Mouse (Mus musculus): ENCODE results near the gene Jph3. TPM values are rescaled to one million over a fixed set of nuclear protein-coding genes. Genes with fewer than 3 reads are reported as not detected.

Gene Jph3
- polyA plus RNA-seq, 1 experiment from 2014 or later: 0.31 TPM

GRCm38 (mm10) chr8:121730170-121730569 lies 747 bp downstream of the Jph3 start:
- Histone ChIP-seq H3K36me3 (no peaks in the 10 kb centered on the region), H3K4me1 (replicated peaks) (peaks cover 17% of the 10 kb centered on the region), H3K4me3 (peak overlapping the region; percentile 60), H3K9ac (no peak overlapping the region), H3K27ac (ENCODE audit: poor library complexity, severe bottlenecking) (no peak overlapping the region), H3K27me3 (replicated peaks) (peaks cover 86% of the 10 kb centered on the region), H3K4me2 (peak overlapping the region; percentile 84), H3K9me3 (replicated peaks) (peaks cover 5% of the 10 kb centered on the region)
- no peak for ATAC-seq (ENCODE audit: insufficient number of reproducible peaks, low FRiP score)
- WGBS: 8% methylated on average over 60 of the region's 60 CpGs

- no peaks in the 10 kb centered on the region for H3K36me3 ChIP-seq
- peak overlapping the region; percentile 84 for H3K4me2 ChIP-seq
- peaks cover 5% of the 10 kb centered on the region for H3K9me3 ChIP-seq (replicated peaks)
- WGBS: 2% methylated on average over 37 of the region's 37 CpGs
- H3K9ac ChIP-seq: no peak overlapping the region
- no peak overlapping the region for H3K27ac ChIP-seq (ENCODE audit: poor library complexity, severe bottlenecking)
- peak overlapping the region; percentile 60 for H3K4me3 ChIP-seq
- ATAC-seq (ENCODE audit: insufficient number of reproducible peaks, low FRiP score): no peak
- H3K4me1 ChIP-seq (replicated peaks): peaks cover 17% of the 10 kb centered on the region
- peaks cover 85% of the 10 kb centered on the region for H3K27me3 ChIP-seq (replicated peaks)
Observed at GRCm38 (mm10) chr8:121730646-121731045, 1.2 kb downstream of the Jph3 start.

- Histone ChIP-seq H3K4me3 (peak overlapping the region; percentile 60), H3K9ac (no peak overlapping the region), H3K27ac (ENCODE audit: poor library complexity, severe bottlenecking) (no peak overlapping the region), H3K4me2 (peak overlapping the region; percentile 84), H3K27me3 (replicated peaks) (peaks cover 81% of the 10 kb centered on the region), H3K36me3 (no peaks in the 10 kb centered on the region), H3K9me3 (replicated peaks) (peaks cover 5% of the 10 kb centered on the region), H3K4me1 (replicated peaks) (peaks cover 17% of the 10 kb centered on the region)
- ATAC-seq (ENCODE audit: insufficient number of reproducible peaks, low FRiP score): no peak
- 4% methylated on average over 10 of the region's 11 CpGs for WGBS
Observed at GRCm38 (mm10) chr8:121731060-121731459, 1.6 kb downstream of the Jph3 start.

- no peak overlapping the region for H3K4me2 ChIP-seq
- WGBS: 11% methylated on average over 26 of the region's 26 CpGs
Observed at GRCm38 (mm10) chr8:121731471-121732333, 2.3 kb downstream of the Jph3 start.

GRCm38 (mm10) chr8:121732334-121732665 lies 2.9 kb downstream of the Jph3 start:
- peaks cover 17% of the 10 kb centered on the region for H3K4me1 ChIP-seq (replicated peaks)
- no peak overlapping the region for H3K4me3 ChIP-seq
- H3K36me3 ChIP-seq: no peaks in the 10 kb centered on the region
- no peak for ATAC-seq (ENCODE audit: insufficient number of reproducible peaks, low FRiP score)
- H3K9me3 ChIP-seq (replicated peaks): peaks cover 3% of the 10 kb centered on the region
- WGBS: 56% methylated on average over 4 of the region's 4 CpGs
- peaks cover 87% of the 10 kb centered on the region for H3K27me3 ChIP-seq (replicated peaks)
- no peak overlapping the region for H3K27ac ChIP-seq (ENCODE audit: poor library complexity, severe bottlenecking)
- H3K4me2 ChIP-seq: no peak overlapping the region
- H3K9ac ChIP-seq: no peak overlapping the region

More at GRCm38 (mm10) chr8:121731471-121732333, 2.3 kb downstream of the Jph3 start:
- H3K9ac ChIP-seq: no peak overlapping the region
- ATAC-seq (ENCODE audit: insufficient number of reproducible peaks, low FRiP score): no peak
- H3K4me3 ChIP-seq: no peak overlapping the region
- H3K27me3 ChIP-seq (replicated peaks): peaks cover 83% of the 10 kb centered on the region
- peaks cover 5% of the 10 kb centered on the region for H3K9me3 ChIP-seq (replicated peaks)
- peaks cover 17% of the 10 kb centered on the region for H3K4me1 ChIP-seq (replicated peaks)
- H3K27ac ChIP-seq (ENCODE audit: poor library complexity, severe bottlenecking): no peak overlapping the region
- H3K36me3 ChIP-seq: no peaks in the 10 kb centered on the region

GRCm38 (mm10) chr8:121734262-121734661 lies 4.8 kb downstream of the Jph3 start:
- Histone ChIP-seq H3K27me3 (replicated peaks) (peaks cover 85% of the 10 kb centered on the region), H3K36me3 (no peaks in the 10 kb centered on the region), H3K4me2 (no peak overlapping the region), H3K4me1 (replicated peaks) (peaks cover 17% of the 10 kb centered on the region), H3K9ac (no peak overlapping the region), H3K9me3 (replicated peaks) (no peaks in the 10 kb centered on the region), H3K27ac (ENCODE audit: poor library complexity, severe bottlenecking) (no peak overlapping the region), H3K4me3 (no peak overlapping the region)
- WGBS: 80% methylated on average over 16 of the region's 16 CpGs
- no peak for ATAC-seq (ENCODE audit: insufficient number of reproducible peaks, low FRiP score)

GRCm38 (mm10) chr8:121736236-121736635 lies 6.8 kb downstream of the Jph3 start:
- Histone ChIP-seq H3K4me2 (no peak overlapping the region), H3K9ac (no peak overlapping the region), H3K4me1 (replicated peaks) (0 out of 2 replicates have a peak, but pooled peaks cover 5% of the 10 kb centered on the region), H3K4me3 (no peak overlapping the region), H3K36me3 (no peaks in the 10 kb centered on the region), H3K9me3 (replicated peaks) (no peaks in the 10 kb centered on the region), H3K27ac (ENCODE audit: poor library complexity, severe bottlenecking) (no peak overlapping the region), H3K27me3 (replicated peaks) (peaks cover 74% of the 10 kb centered on the region)
- ATAC-seq (ENCODE audit: insufficient number of reproducible peaks, low FRiP score): no peak
- WGBS: 12% methylated on average over 7 of the region's 7 CpGs

- H3K27me3 ChIP-seq (replicated peaks): peaks cover 51% of the 10 kb centered on the region
- H3K9ac ChIP-seq: no peak overlapping the region
- no peak overlapping the region for H3K27ac ChIP-seq (ENCODE audit: poor library complexity, severe bottlenecking)
- no peaks in the 10 kb centered on the region for H3K36me3 ChIP-seq
- 79% methylated on average over 10 of the region's 10 CpGs for WGBS
- H3K4me1 ChIP-seq (replicated peaks): no peaks in the 10 kb centered on the region
- no peak overlapping the region for H3K4me3 ChIP-seq
- H3K4me2 ChIP-seq: no peak overlapping the region
- no peaks in the 10 kb centered on the region for H3K9me3 ChIP-seq (replicated peaks)
- ATAC-seq (ENCODE audit: insufficient number of reproducible peaks, low FRiP score): no peak
Observed at GRCm38 (mm10) chr8:121740721-121741120, 11.3 kb downstream of the Jph3 start.

- Histone ChIP-seq H3K9me3 (replicated peaks) (peaks cover 12% of the 10 kb centered on the region), H3K27me3 (replicated peaks) (peaks cover 51% of the 10 kb centered on the region), H3K4me1 (replicated peaks) (no peaks in the 10 kb centered on the region), H3K4me2 (no peak overlapping the region), H3K4me3 (no peak overlapping the region), H3K27ac (ENCODE audit: poor library complexity, severe bottlenecking) (no peak overlapping the region), H3K9ac (no peak overlapping the region), H3K36me3 (no peaks in the 10 kb centered on the region)
- WGBS: 73% methylated on average over 9 of the region's 9 CpGs
- ATAC-seq (ENCODE audit: insufficient number of reproducible peaks, low FRiP score): no peak
Observed at GRCm38 (mm10) chr8:121749501-121749900, 20.1 kb downstream of the Jph3 start.

- H3K4me2 ChIP-seq: no peak overlapping the region
- H3K9ac ChIP-seq: no peak overlapping the region
- H3K9me3 ChIP-seq (replicated peaks): peaks cover 12% of the 10 kb centered on the region
- WGBS: 33% methylated on average over 3 of the region's 3 CpGs
- H3K27ac ChIP-seq (ENCODE audit: poor library complexity, severe bottlenecking): no peak overlapping the region
- no peaks in the 10 kb centered on the region for H3K36me3 ChIP-seq
- ATAC-seq (ENCODE audit: insufficient number of reproducible peaks, low FRiP score): no peak
- H3K27me3 ChIP-seq (replicated peaks): peaks cover 59% of the 10 kb centered on the region
- H3K4me3 ChIP-seq: no peak overlapping the region
- no peaks in the 10 kb centered on the region for H3K4me1 ChIP-seq (replicated peaks)
Observed at GRCm38 (mm10) chr8:121750512-121750911, 21.1 kb downstream of the Jph3 start.

- Histone ChIP-seq H3K4me1 (replicated peaks) (no peaks in the 10 kb centered on the region), H3K27me3 (replicated peaks) (peaks cover 60% of the 10 kb centered on the region), H3K27ac (ENCODE audit: poor library complexity, severe bottlenecking) (no peak overlapping the region), H3K36me3 (no peaks in the 10 kb centered on the region), H3K4me3 (no peak overlapping the region), H3K9me3 (replicated peaks) (peaks cover 12% of the 10 kb centered on the region), H3K9ac (no peak overlapping the region), H3K4me2 (no peak overlapping the region)
- WGBS: 15% methylated on average over 3 of the region's 3 CpGs
- ATAC-seq (ENCODE audit: insufficient number of reproducible peaks, low FRiP score): no peak
Observed at GRCm38 (mm10) chr8:121751407-121751806, 22.0 kb downstream of the Jph3 start.

- H3K4me2 ChIP-seq: no peak overlapping the region
- ATAC-seq (ENCODE audit: insufficient number of reproducible peaks, low FRiP score): no peak
- 54% methylated on average over 12 of the region's 12 CpGs for WGBS
- H3K36me3 ChIP-seq: no peaks in the 10 kb centered on the region
- peaks cover 51% of the 10 kb centered on the region for H3K27me3 ChIP-seq (replicated peaks)
- H3K9me3 ChIP-seq (replicated peaks): no peaks in the 10 kb centered on the region
- no peak overlapping the region for H3K27ac ChIP-seq (ENCODE audit: poor library complexity, severe bottlenecking)
- H3K9ac ChIP-seq: no peak overlapping the region
- H3K4me1 ChIP-seq (replicated peaks): no peaks in the 10 kb centered on the region
- H3K4me3 ChIP-seq: no peak overlapping the region
Observed at GRCm38 (mm10) chr8:121758470-121758869, 29.0 kb downstream of the Jph3 start.
